Mouse (Mus musculus): ENCODE measurements at regions not wholly inside any gene's neighbourhood (a gene's known extent, or its start where the extent isn't known, plus 50 kb on each side); places are given as distances from the start of the nearest gene placed in this dataset.

DNA sequence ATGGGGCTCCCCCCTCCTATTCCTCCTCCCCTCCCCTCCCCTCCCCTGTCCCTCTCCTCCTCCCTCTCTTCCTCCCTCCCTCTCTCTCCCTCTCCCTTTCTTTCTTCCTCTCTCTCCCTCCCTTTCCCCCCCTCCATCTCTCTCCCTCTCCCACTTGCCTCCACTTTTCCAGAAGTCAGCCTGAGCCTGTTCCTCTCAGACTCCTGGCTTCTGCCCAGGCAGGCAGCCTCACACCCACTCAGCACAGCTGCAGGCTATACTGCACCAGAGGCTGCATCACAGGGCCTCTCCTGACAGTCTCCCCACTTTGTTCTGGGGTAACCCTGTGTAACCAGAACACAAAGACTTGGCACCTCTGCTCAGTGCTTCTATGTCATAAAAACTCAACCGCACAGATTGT lies 346.3 kb downstream of the Agtpbp1 start:
- no peak for ATAC-seq (ENCODE audit: insufficient number of reproducible peaks, low FRiP score, low TSS enrichment)

GRCm38 (mm10) chr13:59235836-59236235 lies 349.2 kb downstream of the Agtpbp1 start:
- ATAC-seq (ENCODE audit: insufficient number of reproducible peaks, low FRiP score, low TSS enrichment), result no peak

DNA sequence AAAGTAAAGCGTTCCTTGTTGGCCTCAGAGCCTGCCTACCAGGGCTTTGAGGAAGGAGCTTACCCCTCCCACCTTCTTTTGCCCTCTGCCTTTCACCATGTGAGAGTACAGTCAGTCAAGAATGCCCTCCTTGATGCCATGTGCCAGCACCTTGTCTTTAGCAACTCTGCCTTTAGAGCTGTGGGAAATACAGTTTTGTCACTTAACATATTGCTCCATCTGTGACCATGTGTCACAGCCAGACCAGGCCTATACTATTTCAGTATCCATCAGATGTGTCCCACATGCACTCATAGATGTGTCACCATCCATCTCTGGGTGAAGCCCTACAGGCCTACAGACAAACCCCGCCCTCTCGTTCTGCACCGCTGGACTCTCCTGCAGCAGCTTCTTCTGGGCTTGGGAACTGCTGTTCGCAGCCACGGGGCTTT lies 355.9 kb downstream of the Agtpbp1 start:
- no peak for ATAC-seq (ENCODE audit: insufficient number of reproducible peaks, low FRiP score, low TSS enrichment)

DNA sequence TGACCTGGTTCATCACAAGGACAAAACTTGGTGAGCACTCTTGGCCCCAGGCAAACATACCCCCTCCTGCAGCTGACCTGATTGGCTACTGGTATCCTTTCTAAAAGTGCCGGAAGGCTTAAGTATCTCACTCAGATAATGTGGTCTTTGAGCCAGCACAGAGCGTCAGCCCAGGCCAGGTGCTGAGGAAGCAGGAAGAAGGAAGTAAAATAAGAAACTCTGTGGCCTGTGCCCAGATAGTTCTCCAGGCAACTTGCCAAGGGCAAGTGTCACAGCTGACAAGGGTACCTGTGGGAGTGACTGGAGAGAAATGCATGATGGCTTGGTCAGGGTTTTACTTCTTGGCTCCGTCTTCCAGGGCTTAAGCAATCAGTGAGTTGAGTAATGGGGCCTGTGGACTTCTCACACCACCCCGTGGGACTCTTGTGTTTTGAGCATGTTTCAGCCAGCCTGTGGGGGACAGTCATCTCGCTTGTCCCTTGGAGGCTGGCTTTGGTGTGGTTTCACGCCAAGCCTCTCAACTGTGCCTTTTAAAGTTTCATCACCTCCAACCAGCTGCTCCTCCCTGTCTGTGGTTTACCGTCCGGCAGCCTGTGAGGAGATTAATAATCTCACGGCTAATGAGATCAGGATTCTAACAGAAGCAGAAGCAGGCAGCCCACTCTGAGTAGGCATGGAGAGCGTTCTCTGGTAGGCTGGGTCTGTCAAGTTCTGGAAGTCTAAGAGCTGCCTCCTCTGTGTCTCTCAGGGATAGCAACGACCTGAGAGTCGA lies 356.8 kb downstream of the Agtpbp1 start:
- no peak for ATAC-seq (ENCODE audit: insufficient number of reproducible peaks, low FRiP score, low TSS enrichment)

DNA sequence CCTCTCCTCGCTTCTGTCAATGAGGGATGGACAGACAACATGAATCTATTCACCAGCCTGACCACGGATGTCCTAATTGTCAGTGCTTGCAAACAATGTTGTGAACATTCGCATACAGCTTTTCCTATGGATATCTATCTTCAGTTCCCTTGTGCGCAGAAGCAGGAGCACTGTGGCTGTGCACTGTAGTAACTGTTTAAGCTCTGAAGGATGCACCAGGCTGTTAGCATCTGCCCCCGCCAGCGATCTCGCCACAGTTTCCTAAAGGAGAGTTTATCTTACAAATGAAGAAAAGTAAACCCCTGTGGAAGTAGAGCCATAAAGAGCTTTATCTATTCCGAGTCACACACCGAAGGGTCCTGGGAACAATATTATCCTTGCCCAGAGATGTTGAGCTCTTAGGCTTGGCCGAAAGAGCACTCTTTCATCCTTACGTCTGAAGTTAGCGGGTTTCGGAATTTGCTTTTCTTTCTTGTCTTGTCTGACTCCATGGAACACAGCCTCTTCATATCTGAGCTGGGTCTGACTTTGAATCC lies 357.4 kb downstream of the Agtpbp1 start:
- ATAC-seq (ENCODE audit: insufficient number of reproducible peaks, low FRiP score, low TSS enrichment), result no peak

DNA sequence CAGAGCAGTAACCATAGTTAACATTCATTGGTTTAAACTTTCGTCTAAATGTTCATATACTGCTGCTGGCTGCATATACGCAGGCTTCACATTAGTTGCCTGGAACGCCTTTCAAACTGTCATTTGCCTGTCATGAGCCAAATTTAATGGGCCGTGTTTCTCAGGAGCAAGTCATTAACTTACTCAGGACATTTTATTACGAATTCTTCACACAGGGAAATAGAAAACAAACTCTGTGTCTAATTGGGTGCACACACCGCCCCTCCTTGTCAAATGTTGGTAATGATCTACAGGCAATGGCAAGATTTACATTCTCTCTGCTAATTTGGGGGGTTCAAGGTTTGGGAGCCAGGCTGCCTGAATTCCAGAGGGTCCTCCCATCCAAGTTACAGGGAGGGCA lies 364.4 kb downstream of the Agtpbp1 start:
- no peak for ATAC-seq (ENCODE audit: insufficient number of reproducible peaks, low FRiP score, low TSS enrichment)

DNA sequence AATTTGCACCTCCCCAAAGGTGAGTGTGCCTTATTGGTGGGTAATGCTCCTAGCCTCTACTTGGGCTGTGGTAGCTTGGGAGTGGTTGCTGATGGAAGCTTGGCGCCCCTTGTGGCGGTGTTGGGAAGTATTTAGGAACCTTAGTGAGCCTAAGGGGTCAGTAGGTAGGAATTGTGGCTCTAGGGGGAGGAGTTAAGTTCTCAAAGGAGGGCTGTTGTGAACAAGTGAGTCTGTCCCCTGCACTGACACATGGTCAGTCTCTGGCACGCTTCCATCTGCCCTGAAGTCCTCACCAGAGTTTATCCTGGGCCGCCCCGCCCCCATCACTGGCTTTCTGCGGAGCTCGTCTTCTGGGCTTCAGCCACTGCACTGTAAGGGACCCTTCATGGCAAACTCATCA lies 364.9 kb downstream of the Agtpbp1 start:
- ATAC-seq (ENCODE audit: insufficient number of reproducible peaks, low FRiP score, low TSS enrichment), result no peak; the same call in 1 of the 2 replicates

DNA sequence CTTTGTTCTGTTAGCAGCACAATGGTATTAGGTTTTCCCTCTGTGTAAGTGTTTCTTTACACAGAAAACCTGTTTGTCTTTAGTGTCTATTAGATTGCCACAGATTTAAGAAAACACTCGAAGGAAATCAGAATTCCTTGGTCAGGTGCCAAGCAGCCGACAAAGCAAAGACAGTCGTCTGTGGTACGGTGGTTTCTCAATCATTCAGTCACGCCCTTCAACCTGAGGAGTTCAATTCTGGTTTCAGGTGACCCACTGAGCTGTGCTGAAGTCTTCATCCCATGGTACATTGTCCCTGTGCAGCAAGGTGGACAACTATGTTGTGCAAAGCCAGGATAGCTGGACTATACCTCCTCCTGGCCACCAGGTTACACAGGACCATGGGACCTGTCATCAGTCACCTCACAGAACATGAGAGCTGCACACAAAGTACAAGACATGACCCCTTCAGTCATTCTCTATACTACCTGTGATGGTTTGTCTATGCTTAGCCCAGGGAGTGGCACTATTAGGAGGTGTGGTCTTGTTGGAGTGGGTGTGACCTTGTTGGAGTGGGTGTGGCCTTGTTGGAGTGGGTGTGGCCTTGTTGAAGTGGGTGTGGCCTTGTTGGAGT lies 368.2 kb downstream of the Agtpbp1 start:
- no peak for ATAC-seq (ENCODE audit: insufficient number of reproducible peaks, low FRiP score, low TSS enrichment)

GRCm38 (mm10) chr13:59212296-59212701 lies 372.7 kb downstream of the Agtpbp1 start:
- ATAC-seq (ENCODE audit: insufficient number of reproducible peaks, low FRiP score, low TSS enrichment), result 0 out of 2 replicates have a peak, but pooled peaks have one; percentile 31

GRCm38 (mm10) chr13:59210828-59211227 lies 374.2 kb downstream of the Agtpbp1 start:
- no peak for ATAC-seq (ENCODE audit: insufficient number of reproducible peaks, low FRiP score, low TSS enrichment)

DNA sequence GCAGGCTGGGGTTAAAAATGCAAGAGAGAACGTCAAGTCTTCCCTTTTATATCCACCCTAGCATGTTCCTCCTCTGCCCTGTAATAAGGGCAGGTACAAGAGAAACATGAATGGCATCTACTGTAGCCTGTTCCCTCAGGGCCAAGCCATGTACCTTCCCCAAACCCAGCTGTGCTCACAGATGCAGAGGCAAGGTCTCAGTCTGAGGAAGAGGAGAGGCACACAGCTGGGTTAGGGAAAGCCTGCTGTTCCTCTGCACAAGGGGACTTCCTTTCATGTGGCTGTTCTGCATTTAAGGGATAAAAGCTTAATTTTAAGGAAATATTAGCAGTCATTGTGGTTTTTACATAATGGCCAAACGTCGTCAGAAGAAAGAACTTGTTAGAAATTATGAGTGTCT lies 378.8 kb downstream of the Agtpbp1 start:
- no peak for ATAC-seq (ENCODE audit: insufficient number of reproducible peaks, low FRiP score, low TSS enrichment)

GRCm38 (mm10) chr13:59204506-59204905 lies 380.5 kb downstream of the Agtpbp1 start:
- no peak for ATAC-seq (ENCODE audit: insufficient number of reproducible peaks, low FRiP score, low TSS enrichment)

DNA sequence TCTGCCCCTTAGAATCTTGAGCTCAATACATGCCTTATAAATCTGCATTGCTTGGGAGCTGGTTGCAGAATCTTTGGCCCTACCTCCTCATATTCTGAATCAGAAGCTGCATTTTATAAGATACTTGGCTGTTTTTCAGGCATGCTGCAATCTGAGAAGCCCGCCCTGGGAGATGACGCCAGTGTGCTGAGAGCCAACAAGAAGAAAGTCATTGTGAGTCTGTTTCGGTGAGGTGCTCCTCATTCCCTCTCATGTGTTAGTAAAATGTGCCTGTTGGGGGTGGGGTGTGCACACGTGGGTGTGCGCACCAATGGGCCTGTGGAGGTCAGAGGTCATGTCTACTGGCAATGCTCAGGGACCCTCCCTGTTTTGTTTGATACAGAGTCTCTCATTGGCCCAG lies 388.7 kb downstream of the Agtpbp1 start:
- ATAC-seq (ENCODE audit: insufficient number of reproducible peaks, low FRiP score, low TSS enrichment), result no peak

- ATAC-seq (ENCODE audit: insufficient number of reproducible peaks, low FRiP score, low TSS enrichment), result no peak
Measured at GRCm38 (mm10) chr13:59188431-59188830, 382.1 kb downstream of the Ntrk2 start.
